Mouse (Mus musculus): Measurements from ENCODE around the gene Gm11555. TPM values are rescaled to one million over a fixed set of nuclear protein-coding genes. Genes with fewer than 3 reads are reported as not detected.
"Not testable (repeated sequence)": the region's sequence is repeated elsewhere in the genome, so short reads cannot be mapped to it uniquely, and the experiment has no call there.

Gm11555 gene
- total RNA-seq, 2 experiments from 2014 or later, result not detected

GRCm38 (mm10) chr11:99609126-99609525, 40.9 kb downstream of the Gm11555 start:
- ATAC-seq (replicated peaks; ENCODE audit: poor library complexity, severe bottlenecking), result no peak

- ATAC-seq (replicated peaks; ENCODE audit: poor library complexity, severe bottlenecking), result not testable (repeated sequence)
Measured at GRCm38 (mm10) chr11:99603208-99603607, 46.8 kb downstream of the Gm11555 start, which contains the start of gene Gm11938. Gene Gm11938 (minus strand): TSS chr11:99603308.

Other genes with a start within 250 kb of the Gm11555 start
Only the 30 nearest of the 38 such genes appear.
- not detected in 2 replicates for gene Krt23, start 157.1 kb downstream of the Gm11555 start, total RNA-seq (2014; fragmentation: Nextera tagmentation)
- gene Krt23, start 157.1 kb downstream of the Gm11555 start, total RNA-seq (2017), result not detected in 2 replicates
- not detected in 2 replicates for gene Krt39, start 128.9 kb downstream of the Gm11555 start, total RNA-seq (2014; fragmentation: Nextera tagmentation)
- gene Krt39, start 128.9 kb downstream of the Gm11555 start, total RNA-seq (2017), result not detected in 2 replicates
- not detected in 2 replicates for gene Krt40, start 107.1 kb downstream of the Gm11555 start, total RNA-seq (2014; fragmentation: Nextera tagmentation)
- gene Krt40, start 107.1 kb downstream of the Gm11555 start, total RNA-seq (2017), result not detected in 2 replicates
- not detected in 2 replicates for gene Krtap3-3, start 99.4 kb downstream of the Gm11555 start, total RNA-seq (2014; fragmentation: Nextera tagmentation)
- gene Krtap3-3, start 99.4 kb downstream of the Gm11555 start, total RNA-seq (2017), result not detected in 2 replicates
- gene Krtap3-2, start 93.4 kb downstream of the Gm11555 start, total RNA-seq (2014; fragmentation: Nextera tagmentation), result not detected in 2 replicates
- gene Krtap3-2, start 93.4 kb downstream of the Gm11555 start, total RNA-seq (2017), result not detected in 2 replicates
- gene Gm11939, start 90.8 kb downstream of the Gm11555 start, total RNA-seq (2014; fragmentation: Nextera tagmentation), result not detected in 2 replicates
- not detected in 2 replicates for gene Gm11939, start 90.8 kb downstream of the Gm11555 start, total RNA-seq (2017)
- not detected in 2 replicates for gene Krtap3-1, start 83.6 kb downstream of the Gm11555 start, total RNA-seq (2014; fragmentation: Nextera tagmentation)
- not detected in 2 replicates for gene Krtap3-1, start 83.6 kb downstream of the Gm11555 start, total RNA-seq (2017)
- gene Krtap1-5, start 69.2 kb downstream of the Gm11555 start, total RNA-seq (2014; fragmentation: Nextera tagmentation), result not detected in 2 replicates
- gene Krtap1-5, start 69.2 kb downstream of the Gm11555 start, total RNA-seq (2017), result not detected in 2 replicates
- gene Krtap1-4, start 66.6 kb downstream of the Gm11555 start, total RNA-seq (2014; fragmentation: Nextera tagmentation), result not detected in 2 replicates
- not detected in 2 replicates for gene Krtap1-4, start 66.6 kb downstream of the Gm11555 start, total RNA-seq (2017)
- not detected in 2 replicates for gene Krtap1-3, start 58.9 kb downstream of the Gm11555 start, total RNA-seq (2014; fragmentation: Nextera tagmentation)
- not detected in 2 replicates for gene Krtap1-3, start 58.9 kb downstream of the Gm11555 start, total RNA-seq (2017)
- not detected in 2 replicates for gene Krtap9-3, start 52.1 kb downstream of the Gm11555 start, total RNA-seq (2014; fragmentation: Nextera tagmentation)
- gene Krtap9-3, start 52.1 kb downstream of the Gm11555 start, total RNA-seq (2017), result not detected in 2 replicates
- not detected in 2 replicates for gene Gm11938, start 46.9 kb downstream of the Gm11555 start, total RNA-seq (2014; fragmentation: Nextera tagmentation)
- gene Gm11938, start 46.9 kb downstream of the Gm11555 start, total RNA-seq (2017), result not detected in 2 replicates
- gene Gm11937, start 40.0 kb downstream of the Gm11555 start, total RNA-seq (2014; fragmentation: Nextera tagmentation), result not detected in 2 replicates
- not detected in 2 replicates for gene Gm11937, start 40.0 kb downstream of the Gm11555 start, total RNA-seq (2017)
- not detected in 2 replicates for gene Krtap2-4, start 35.4 kb downstream of the Gm11555 start, total RNA-seq (2014; fragmentation: Nextera tagmentation)
- gene Krtap2-4, start 35.4 kb downstream of the Gm11555 start, total RNA-seq (2017), result not detected in 2 replicates
- not detected in 2 replicates for gene Gm11562, start 29.8 kb downstream of the Gm11555 start, total RNA-seq (2014; fragmentation: Nextera tagmentation)
- not detected in 2 replicates for gene Gm11562, start 29.8 kb downstream of the Gm11555 start, total RNA-seq (2017)
- not detected in 2 replicates for gene Krtap4-1, start 22.0 kb downstream of the Gm11555 start, total RNA-seq (2014; fragmentation: Nextera tagmentation)
- not detected in 2 replicates for gene Krtap4-1, start 22.0 kb downstream of the Gm11555 start, total RNA-seq (2017)
- gene Krtap4-2, start 15.2 kb downstream of the Gm11555 start, total RNA-seq (2014; fragmentation: Nextera tagmentation), result not detected in 2 replicates
- not detected in 2 replicates for gene Krtap4-2, start 15.2 kb downstream of the Gm11555 start, total RNA-seq (2017)
- gene Krtap4-7, start 6.1 kb downstream of the Gm11555 start, total RNA-seq (2014; fragmentation: Nextera tagmentation), result not detected in 2 replicates
- gene Krtap4-7, start 6.1 kb downstream of the Gm11555 start, total RNA-seq (2017), result not detected in 2 replicates
- not detected in 2 replicates for gene Gm11563, start 8.7 kb upstream of the Gm11555 start, total RNA-seq (2014; fragmentation: Nextera tagmentation)
- gene Gm11563, start 8.7 kb upstream of the Gm11555 start, total RNA-seq (2017), result not detected in 2 replicates
- gene Krtap4-6, start 15.7 kb upstream of the Gm11555 start, total RNA-seq (2014; fragmentation: Nextera tagmentation), result not detected in 2 replicates
- not detected in 2 replicates for gene Krtap4-6, start 15.7 kb upstream of the Gm11555 start, total RNA-seq (2017)
- gene Gm14190, start 40.5 kb upstream of the Gm11555 start, total RNA-seq (2014; fragmentation: Nextera tagmentation), result not detected in 2 replicates
- not detected in 2 replicates for gene Gm14190, start 40.5 kb upstream of the Gm11555 start, total RNA-seq (2017)
- gene Gm14180, start 84.1 kb upstream of the Gm11555 start, total RNA-seq (2014; fragmentation: Nextera tagmentation), result not detected in 2 replicates
- not detected in 2 replicates for gene Gm14180, start 84.1 kb upstream of the Gm11555 start, total RNA-seq (2017)
- not detected in 2 replicates for gene Gm11595, start 122.7 kb upstream of the Gm11555 start, total RNA-seq (2014; fragmentation: Nextera tagmentation)
- not detected in 2 replicates for gene Gm11595, start 122.7 kb upstream of the Gm11555 start, total RNA-seq (2017)
- not detected in 2 replicates for gene Krtap4-8, start 130.5 kb upstream of the Gm11555 start, total RNA-seq (2014; fragmentation: Nextera tagmentation)
- not detected in 2 replicates for gene Krtap4-8, start 130.5 kb upstream of the Gm11555 start, total RNA-seq (2017)
- gene Krtap4-9, start 135.0 kb upstream of the Gm11555 start, total RNA-seq (2014; fragmentation: Nextera tagmentation), result not detected in 2 replicates
- not detected in 2 replicates for gene Krtap4-9, start 135.0 kb upstream of the Gm11555 start, total RNA-seq (2017)
- not detected in 2 replicates for gene Gm11596, start 143.2 kb upstream of the Gm11555 start, total RNA-seq (2014; fragmentation: Nextera tagmentation)
- not detected in 2 replicates for gene Gm11596, start 143.2 kb upstream of the Gm11555 start, total RNA-seq (2017)
- gene Gm11569, start 148.7 kb upstream of the Gm11555 start, total RNA-seq (2014; fragmentation: Nextera tagmentation), result not detected in 2 replicates
- gene Gm11569, start 148.7 kb upstream of the Gm11555 start, total RNA-seq (2017), result not detected in 2 replicates
- not detected in 2 replicates for gene Gm11554, start 154.2 kb upstream of the Gm11555 start, total RNA-seq (2014; fragmentation: Nextera tagmentation)
- gene Gm11554, start 154.2 kb upstream of the Gm11555 start, total RNA-seq (2017), result not detected in 2 replicates
- gene Krtap4-13, start 159.7 kb upstream of the Gm11555 start, total RNA-seq (2014; fragmentation: Nextera tagmentation), result not detected in 2 replicates
- not detected in 2 replicates for gene Krtap4-13, start 159.7 kb upstream of the Gm11555 start, total RNA-seq (2017)
- gene Gm11564, start 165.4 kb upstream of the Gm11555 start, total RNA-seq (2014; fragmentation: Nextera tagmentation), result not detected in 2 replicates
- not detected in 2 replicates for gene Gm11564, start 165.4 kb upstream of the Gm11555 start, total RNA-seq (2017)